Mouse (Mus musculus): ENCODE measurements around the gene Asb10.

- TF ChIP-seq CTCF (conservative IDR thresholded peaks at IDR 0.05; ENCODE audit: insufficient read depth, insufficient read length, low read depth, low read length), result no peak
- TF ChIP-seq POLR2A (IDR thresholded peaks at IDR 0.05; ENCODE audit: low read depth, low read length), result no peak
Measured at GRCm38 (mm10) chr5:24542643-24543042, 1.9 kb upstream of the Asb10 start.

Measured in kidney, adult 2 months (tissue).